Mouse (Mus musculus) brain, embryonic 14.5 days (tissue): ENCODE results near the gene Ttpal.

Source experiments
- CTCF ChIP-seq: fragments of 200-500 bp; IDR thresholded peaks from 2 replicates; pipeline ENCODE4 v1.5.1; 2012; ENCODE audit warnings: inconsistent platforms, mild to moderate bottlenecking, moderate library complexity, borderline replicate concordance; ENCODE audit not compliant: insufficient read depth, insufficient read length; ENCODE audit errors: extremely low read depth
- POLR2A ChIP-seq: fragments of 200-500 bp; IDR thresholded peaks from 2 replicates; pipeline ENCODE4 v1.6.1; 2012; ENCODE audit warnings: mild to moderate bottlenecking, inconsistent platforms, borderline replicate concordance; ENCODE audit not compliant: poor library complexity, insufficient read depth, insufficient read length, severe bottlenecking; ENCODE audit errors: extremely low read depth

- no peak for TF ChIP-seq CTCF
- no peak for TF ChIP-seq POLR2A
Observed at GRCm38 (mm10) chr2:163587506-163587905, 14.6 kb upstream of the Ttpal start.
